Mouse (Mus musculus): Measurements from ENCODE around the gene Fpr-rs4. TPM values are rescaled to one million over a fixed set of nuclear protein-coding genes. Genes with fewer than 3 reads are reported as not detected.
"Not testable (repeated sequence)": the region's sequence is repeated elsewhere in the genome, so short reads cannot be mapped to it uniquely, and the experiment has no call there.

Gene Fpr-rs4
- polyA plus RNA-seq (2015; fragmentation: Nextera tagmentation; extraction: Ambion mirVana): not detected in 2 replicates

GRCm38 (mm10) chr17:18021433-18021832 is at the start of gene Fpr-rs4:
Gene Fpr-rs4 (plus strand): TSS chr17:18021733.
- H3K9me3 ChIP-seq (replicated peaks; ENCODE audit: control insufficient read depth, low read length): no peaks in the 10 kb centered on the region
- H3K27ac ChIP-seq (ENCODE audit: low read length): no peak within 1 kb of the TSS
- no peak for ATAC-seq (ENCODE audit: low read depth)
- no peaks in the 10 kb centered on the region for H3K36me3 ChIP-seq (ENCODE audit: control insufficient read depth, insufficient read depth)
- no peak within 1 kb of the TSS for H3K9ac ChIP-seq (ENCODE audit: low read depth, low read length)
- 35% methylated on average over 2 of the region's 2 CpGs for WGBS (ENCODE audit: insufficient replicate concordance)
- no peak within 1 kb of the TSS for H3K4me3 ChIP-seq (ENCODE audit: low read depth, low read length)
- no peaks in the 10 kb centered on the region for H3K4me1 ChIP-seq (ENCODE audit: control insufficient read depth, low read depth, low read length)
- H3K4me2 ChIP-seq (ENCODE audit: low read depth, low read length): no peak within 1 kb of the TSS
- H3K27me3 ChIP-seq (ENCODE audit: control insufficient read depth, insufficient read depth, low read depth, low read length): no peaks in the 10 kb centered on the region

GRCm38 (mm10) chr17:17973443-17973842 is 48.1 kb upstream of the Fpr-rs4 start:
- Histone ChIP-seq H3K9me3 (replicated peaks; ENCODE audit: control insufficient read depth, low read length) (no peaks in the 10 kb centered on the region), H3K9ac (ENCODE audit: low read depth, low read length) (no peak overlapping the region), H3K27me3 (ENCODE audit: control insufficient read depth, insufficient read depth, low read depth, low read length) (no peaks in the 10 kb centered on the region), H3K4me3 (ENCODE audit: low read depth, low read length) (no peak overlapping the region), H3K4me1 (ENCODE audit: control insufficient read depth, low read depth, low read length) (no peaks in the 10 kb centered on the region), H3K4me2 (ENCODE audit: low read depth, low read length) (no peak overlapping the region), H3K27ac (ENCODE audit: low read length) (no peak overlapping the region), H3K36me3 (ENCODE audit: control insufficient read depth, insufficient read depth) (no peaks in the 10 kb centered on the region)
- ATAC-seq (ENCODE audit: low read depth): no peak
- WGBS (ENCODE audit: insufficient replicate concordance): 14% methylated on average over 1 of the region's 1 CpGs

- H3K4me3 ChIP-seq (ENCODE audit: low read depth, low read length); H3K27me3 ChIP-seq (ENCODE audit: control insufficient read depth, insufficient read depth, low read depth, low read length); H3K27ac ChIP-seq (ENCODE audit: low read length); H3K36me3 ChIP-seq (ENCODE audit: control insufficient read depth, insufficient read depth); ATAC-seq (ENCODE audit: low read depth); H3K9ac ChIP-seq (ENCODE audit: low read depth, low read length); H3K9me3 ChIP-seq (replicated peaks; ENCODE audit: control insufficient read depth, low read length); H3K4me2 ChIP-seq (ENCODE audit: low read depth, low read length); H3K4me1 ChIP-seq (ENCODE audit: control insufficient read depth, low read depth, low read length): not testable (repeated sequence)
- 58% methylated on average over 2 of the region's 2 CpGs for WGBS (ENCODE audit: insufficient replicate concordance)
Measured at GRCm38 (mm10) chr17:17981232-17981631, 40.3 kb upstream of the Fpr-rs4 start.

GRCm38 (mm10) chr17:18004752-18005151 is 16.8 kb upstream of the Fpr-rs4 start:
- ATAC-seq (ENCODE audit: low read depth): no peak
- WGBS (ENCODE audit: insufficient replicate concordance): 67% methylated on average over 1 of the region's 1 CpGs
- Histone ChIP-seq H3K4me1 (ENCODE audit: control insufficient read depth, low read depth, low read length) (no peaks in the 10 kb centered on the region), H3K9me3 (replicated peaks; ENCODE audit: control insufficient read depth, low read length) (no peaks in the 10 kb centered on the region), H3K4me3 (ENCODE audit: low read depth, low read length) (no peak overlapping the region), H3K36me3 (ENCODE audit: control insufficient read depth, insufficient read depth) (no peaks in the 10 kb centered on the region), H3K27me3 (ENCODE audit: control insufficient read depth, insufficient read depth, low read depth, low read length) (no peaks in the 10 kb centered on the region), H3K27ac (ENCODE audit: low read length) (no peak overlapping the region), H3K9ac (ENCODE audit: low read depth, low read length) (no peak overlapping the region), H3K4me2 (ENCODE audit: low read depth, low read length) (no peak overlapping the region)

GRCm38 (mm10) chr17:18049124-18049523 is 27.6 kb downstream of the Fpr-rs4 start, which contains the start of gene Vmn2r124:
Gene Vmn2r124 (plus strand): TSS chr17:18049424.
- Histone ChIP-seq H3K27me3 (ENCODE audit: control insufficient read depth, insufficient read depth, low read depth, low read length) (no peaks in the 10 kb centered on the region), H3K36me3 (ENCODE audit: control insufficient read depth, insufficient read depth) (no peaks in the 10 kb centered on the region), H3K4me3 (ENCODE audit: low read depth, low read length) (no peak within 1 kb of the TSS), H3K4me2 (ENCODE audit: low read depth, low read length) (no peak within 1 kb of the TSS), H3K4me1 (ENCODE audit: control insufficient read depth, low read depth, low read length) (no peaks in the 10 kb centered on the region), H3K9me3 (replicated peaks; ENCODE audit: control insufficient read depth, low read length) (no peaks in the 10 kb centered on the region), H3K9ac (ENCODE audit: low read depth, low read length) (no peak within 1 kb of the TSS), H3K27ac (ENCODE audit: low read length) (no peak within 1 kb of the TSS)
- ATAC-seq (ENCODE audit: low read depth): no peak
- WGBS (ENCODE audit: insufficient replicate concordance): 18% methylated on average over 2 of the region's 2 CpGs

Other genes starting within 250 kb of the Fpr-rs4 start
- 4.0 and 4.7 TPM in 2 replicates for gene Spaca6, start 194.6 kb upstream of the Fpr-rs4 start, polyA plus RNA-seq (2015; fragmentation: Nextera tagmentation; extraction: Ambion mirVana)
- gene Has1, start 166.5 kb upstream of the Fpr-rs4 start, polyA plus RNA-seq (2015; fragmentation: Nextera tagmentation; extraction: Ambion mirVana): 0.05 and 0.07 TPM in 2 replicates
- 6.9 and 8.5 TPM in 2 replicates for gene Fpr1, start 137.8 kb upstream of the Fpr-rs4 start, polyA plus RNA-seq (2015; fragmentation: Nextera tagmentation; extraction: Ambion mirVana)
- 3.8 and 5.6 TPM in 2 replicates for gene Fpr2, start 133.9 kb upstream of the Fpr-rs4 start, polyA plus RNA-seq (2015; fragmentation: Nextera tagmentation; extraction: Ambion mirVana)
- not detected in 2 replicates for gene Fpr3, start 133.9 kb upstream of the Fpr-rs4 start, polyA plus RNA-seq (2015; fragmentation: Nextera tagmentation; extraction: Ambion mirVana)
- not detected in 2 replicates for gene Vmn2r124, start 27.7 kb downstream of the Fpr-rs4 start, polyA plus RNA-seq (2015; fragmentation: Nextera tagmentation; extraction: Ambion mirVana)
- gene Vmn2r91, start 63.3 kb downstream of the Fpr-rs4 start, polyA plus RNA-seq (2015; fragmentation: Nextera tagmentation; extraction: Ambion mirVana): not detected in 2 replicates
- not detected in 2 replicates for gene Vmn2r92, start 130.2 kb downstream of the Fpr-rs4 start, polyA plus RNA-seq (2015; fragmentation: Nextera tagmentation; extraction: Ambion mirVana)